Mouse (Mus musculus) neural tube, embryonic 10.5 days (tissue): Measurements from ENCODE around the gene Fbxo47.
A peak's percentile ranks its signal among the peaks of the same experiment; 100 is the strongest.
"Not testable (repeated sequence)": the region's sequence is repeated elsewhere in the genome, so short reads cannot be mapped to it uniquely, and the experiment has no call there.

ENCODE experiments used
- DNase-seq: peaks from one replicate; pipeline ENCODE4 v3.0.0-alpha.2; 2017; ENCODE audit warnings: low spot score; ENCODE audit errors: extremely low spot score

Gene Fbxo47

DNA sequence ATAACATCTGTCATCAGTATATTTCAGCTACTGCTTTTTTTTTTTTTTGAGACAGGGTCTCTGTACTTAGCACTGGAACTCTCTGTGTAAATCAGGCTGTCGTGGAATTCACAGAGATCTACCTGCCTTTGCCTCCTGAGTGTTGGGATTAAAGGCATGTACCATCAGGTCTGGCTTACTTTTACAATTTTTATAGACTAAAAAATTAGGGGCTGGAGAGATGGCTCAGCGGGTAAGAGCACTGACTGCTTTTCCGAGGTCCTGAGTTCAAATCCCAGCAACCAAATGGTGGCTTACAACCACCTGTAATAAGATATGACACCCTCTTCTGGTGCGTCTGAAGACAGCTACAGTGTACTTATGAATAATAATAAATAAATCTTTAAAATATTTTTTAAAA lies 3.6 kb downstream of the Fbxo47 start:
- no peak for DNase-seq

DNA sequence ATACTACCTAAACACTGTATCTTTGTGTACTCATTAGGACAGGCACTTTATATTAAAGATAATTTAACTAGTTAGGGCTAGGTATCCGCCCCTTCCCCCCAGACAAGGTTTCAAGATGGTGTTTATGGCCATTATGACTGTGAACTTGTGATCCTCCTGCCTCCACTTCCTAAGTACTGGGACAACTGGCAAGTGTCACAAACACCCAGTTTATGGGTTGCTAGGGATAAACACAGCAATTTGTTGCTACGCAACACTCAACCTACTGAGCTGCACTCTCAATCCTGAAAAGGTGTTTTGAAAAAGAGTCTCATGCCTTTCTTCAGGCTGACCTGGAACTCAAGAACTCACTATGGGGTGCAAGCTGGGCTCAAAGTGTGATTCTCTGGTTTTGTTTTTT lies 6.6 kb downstream of the Fbxo47 start:
- no peak for DNase-seq

DNA sequence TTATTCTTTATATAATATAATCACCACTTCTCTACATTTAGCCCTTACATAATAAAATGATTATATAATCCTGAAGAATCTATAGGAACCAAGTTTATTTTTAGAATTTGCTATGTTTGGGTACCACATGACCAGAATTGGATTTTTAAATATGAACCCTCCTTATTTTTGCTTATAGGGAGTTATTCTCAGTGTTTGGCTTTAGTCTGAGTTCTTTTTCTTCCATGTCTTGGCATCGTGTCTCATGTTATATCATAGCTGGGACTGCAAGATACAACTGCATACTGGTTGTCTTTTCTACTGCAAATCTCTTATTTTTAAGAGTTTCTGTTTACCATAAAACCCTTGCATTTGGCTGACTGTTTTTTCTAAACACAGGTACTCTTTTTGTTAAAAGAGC lies 9.6 kb downstream of the Fbxo47 start:
- DNase-seq, result no peak

DNA sequence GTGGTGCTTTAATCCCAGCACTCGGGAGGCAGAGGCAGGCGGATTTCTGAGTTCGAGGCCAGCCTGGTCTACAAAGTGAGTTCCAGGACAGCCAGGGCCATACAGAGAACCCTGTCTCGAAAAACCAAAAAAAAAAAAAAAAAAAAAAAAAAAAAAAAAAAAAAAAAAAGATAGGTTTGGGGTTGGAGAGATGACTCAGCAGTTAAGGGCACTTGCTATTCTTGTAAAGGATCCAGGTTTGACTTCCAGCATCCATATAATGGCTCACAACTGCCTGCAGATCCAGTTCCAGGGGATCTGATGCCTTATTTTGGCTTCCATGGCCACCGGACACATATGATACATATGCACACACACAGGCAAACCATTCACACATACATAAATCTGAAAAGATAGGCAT lies 11.6 kb downstream of the Fbxo47 start:
- DNase-seq, result not testable (repeated sequence)

DNA sequence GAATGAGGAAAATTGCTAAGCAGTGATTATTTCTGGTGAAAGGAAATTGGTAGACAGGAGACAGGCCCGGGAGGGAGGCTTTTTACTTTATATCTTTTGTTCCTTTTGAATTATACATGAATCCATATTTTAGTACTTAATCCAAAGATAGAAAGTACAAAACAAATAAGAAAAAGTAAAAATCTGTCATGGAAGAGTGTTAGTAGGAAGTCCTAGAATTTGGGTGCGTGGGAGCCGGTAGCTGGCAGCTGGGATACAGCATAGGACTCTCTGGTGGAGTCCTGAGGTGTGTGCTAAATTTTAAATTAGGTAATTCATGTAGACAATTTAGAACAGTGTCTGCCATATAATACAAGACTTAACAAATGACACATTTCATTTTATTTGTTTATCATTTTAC lies 16.4 kb downstream of the Fbxo47 start:
- no peak for DNase-seq

DNA sequence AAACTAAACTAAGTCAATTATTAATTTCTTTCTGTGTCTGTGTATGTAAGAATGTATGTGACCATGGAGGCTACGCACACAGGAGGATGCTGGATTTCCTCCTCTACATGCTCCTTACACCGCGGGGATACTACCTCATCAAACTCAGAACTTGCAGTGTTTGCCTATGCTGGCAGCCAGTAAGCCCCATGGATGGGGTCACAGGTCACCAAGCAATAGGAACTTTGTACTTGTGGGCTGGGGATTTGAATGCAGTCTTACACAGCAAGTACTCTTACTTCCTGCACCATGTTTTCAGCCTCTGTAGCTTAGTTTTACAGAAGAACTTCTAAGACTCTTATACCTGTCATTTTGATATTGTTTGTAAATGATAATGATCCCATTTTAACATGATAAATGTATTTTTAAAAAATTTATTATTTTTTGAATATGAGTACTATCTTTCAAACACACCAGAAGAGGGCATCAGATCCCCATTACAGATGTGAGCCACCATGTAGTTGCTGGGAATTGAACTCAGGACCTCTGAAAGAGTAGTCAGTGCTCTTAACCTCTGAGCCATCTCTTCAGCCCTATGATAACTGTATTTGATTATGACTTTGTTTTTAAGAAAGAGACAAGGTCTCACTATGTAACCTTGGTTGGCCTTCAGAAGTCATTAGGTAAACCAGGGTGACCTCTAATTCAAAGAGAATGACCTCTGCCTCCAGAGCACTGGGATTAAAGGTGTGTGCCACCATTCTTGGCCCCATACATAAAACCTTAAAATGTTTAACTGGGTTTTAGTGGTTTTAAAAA lies 17.7 kb downstream of the Fbxo47 start:
- no peak for DNase-seq

DNA sequence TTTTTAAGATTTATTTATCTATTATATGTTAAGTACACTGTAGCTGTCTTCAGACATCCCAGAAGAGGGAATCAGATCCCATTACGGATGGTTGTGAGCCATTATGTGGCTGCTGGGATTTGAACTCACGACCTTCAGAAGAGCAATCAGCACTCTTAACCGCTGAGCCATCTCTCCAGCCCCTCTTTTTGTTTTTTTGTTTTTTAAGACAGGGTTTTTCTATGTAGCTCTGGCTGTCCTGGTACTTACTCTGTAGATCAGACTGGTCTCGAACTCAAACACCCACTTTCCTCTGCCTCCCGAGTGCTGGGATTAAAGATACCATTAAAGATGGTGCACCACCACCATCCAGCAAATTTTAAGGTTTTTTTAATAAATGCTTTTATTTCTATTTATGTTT lies 18.5 kb downstream of the Fbxo47 start:
- no peak for DNase-seq

DNA sequence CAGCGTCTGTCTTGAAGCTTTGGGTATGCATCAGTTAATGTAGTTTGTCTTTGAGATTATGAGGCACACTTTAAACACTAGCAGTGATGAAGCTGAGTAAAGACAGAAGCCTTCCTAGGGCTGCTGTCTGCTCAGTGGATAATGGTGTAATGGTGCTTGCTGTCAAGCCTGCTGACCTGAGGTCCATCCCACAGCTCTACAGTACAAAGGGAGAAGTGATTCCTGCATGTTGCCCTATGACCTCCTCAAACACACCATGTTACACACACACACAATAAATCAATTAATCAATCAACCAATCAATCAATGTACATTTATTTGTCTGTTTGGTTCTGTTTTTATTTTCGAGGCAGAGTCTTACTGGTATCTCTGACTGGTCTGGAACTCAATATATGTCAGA lies 21.8 kb downstream of the Fbxo47 start:
- no peak for DNase-seq

DNA sequence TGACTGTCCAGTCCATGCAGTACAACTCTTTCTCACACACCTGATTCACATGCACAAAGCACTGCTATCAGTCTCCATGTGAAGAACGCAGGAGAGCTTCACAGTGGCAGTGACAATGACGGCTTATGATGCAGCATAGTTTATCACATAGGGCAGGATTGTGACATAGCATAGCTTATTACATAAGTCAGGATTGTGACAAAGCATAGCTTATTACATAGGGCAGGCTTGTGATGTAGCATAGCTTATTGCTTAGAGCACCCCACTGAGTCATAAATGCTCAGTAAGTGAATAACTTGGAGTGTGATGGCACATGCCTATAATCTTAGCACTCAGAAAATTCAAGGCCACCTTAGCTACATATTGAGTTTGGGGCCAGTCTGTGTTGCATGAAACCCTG lies 28.5 kb downstream of the Fbxo47 start:
- DNase-seq, result no peak

DNA sequence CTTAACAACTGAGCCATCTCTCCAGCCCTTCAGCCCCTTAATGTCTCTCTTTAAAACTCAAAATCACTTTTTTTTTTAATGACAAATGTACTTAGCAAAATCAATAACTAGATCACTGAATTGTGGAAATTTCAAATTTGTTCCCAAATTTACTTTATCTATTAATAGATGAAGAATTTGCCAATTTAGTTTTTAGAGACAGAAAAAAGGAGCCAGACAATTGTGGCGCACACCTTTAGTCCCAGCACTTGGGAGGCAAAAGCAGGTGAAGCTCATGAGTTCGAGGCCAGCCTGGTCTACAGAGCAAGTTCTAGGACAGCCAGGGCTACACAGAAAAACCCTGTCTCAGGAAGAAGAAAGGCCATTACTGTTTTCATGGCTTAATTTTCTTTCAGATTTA lies 32.4 kb downstream of the Fbxo47 start:
- no peak for DNase-seq

DNA sequence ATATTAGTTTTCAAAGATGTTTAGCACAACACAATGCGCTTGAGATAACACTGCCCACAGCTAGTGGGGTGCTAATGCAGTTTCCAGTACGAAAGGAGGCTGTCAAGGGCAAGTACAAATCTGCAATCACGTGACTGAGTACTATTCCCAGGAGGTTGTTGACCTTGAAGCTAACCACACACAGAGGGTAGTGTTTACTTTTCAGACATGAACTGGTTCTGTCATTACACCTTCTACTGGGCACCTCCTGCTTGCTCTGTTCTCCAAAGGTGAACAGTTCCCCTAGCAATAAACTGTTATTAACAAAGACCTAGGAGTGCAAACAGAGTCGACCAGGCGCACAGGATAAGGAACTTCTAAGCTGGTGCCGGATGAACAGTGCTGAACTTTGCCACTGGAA lies 33.6 kb downstream of the Fbxo47 start:
- DNase-seq, result no peak

DNA sequence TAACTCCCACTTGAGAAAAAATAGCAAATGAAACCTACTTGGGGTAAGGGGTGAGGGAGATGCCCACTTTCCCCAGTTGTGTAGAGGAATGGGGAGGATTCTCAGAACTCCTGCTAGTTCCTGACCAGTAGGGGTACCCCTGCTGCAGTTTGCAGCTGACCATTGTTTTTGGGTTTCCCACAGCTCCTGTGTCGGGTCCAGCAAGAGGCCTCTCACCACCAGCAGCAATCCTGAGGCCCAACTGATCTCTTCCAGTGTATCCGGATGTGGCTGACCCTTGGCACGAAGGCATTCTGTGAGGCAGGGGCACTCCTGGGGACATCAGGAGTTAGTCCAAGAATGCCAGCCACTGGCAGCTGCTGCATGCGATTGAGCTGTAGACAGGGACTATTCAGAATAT lies 42.0 kb downstream of the Fbxo47 start:
- DNase-seq, result no peak

DNA sequence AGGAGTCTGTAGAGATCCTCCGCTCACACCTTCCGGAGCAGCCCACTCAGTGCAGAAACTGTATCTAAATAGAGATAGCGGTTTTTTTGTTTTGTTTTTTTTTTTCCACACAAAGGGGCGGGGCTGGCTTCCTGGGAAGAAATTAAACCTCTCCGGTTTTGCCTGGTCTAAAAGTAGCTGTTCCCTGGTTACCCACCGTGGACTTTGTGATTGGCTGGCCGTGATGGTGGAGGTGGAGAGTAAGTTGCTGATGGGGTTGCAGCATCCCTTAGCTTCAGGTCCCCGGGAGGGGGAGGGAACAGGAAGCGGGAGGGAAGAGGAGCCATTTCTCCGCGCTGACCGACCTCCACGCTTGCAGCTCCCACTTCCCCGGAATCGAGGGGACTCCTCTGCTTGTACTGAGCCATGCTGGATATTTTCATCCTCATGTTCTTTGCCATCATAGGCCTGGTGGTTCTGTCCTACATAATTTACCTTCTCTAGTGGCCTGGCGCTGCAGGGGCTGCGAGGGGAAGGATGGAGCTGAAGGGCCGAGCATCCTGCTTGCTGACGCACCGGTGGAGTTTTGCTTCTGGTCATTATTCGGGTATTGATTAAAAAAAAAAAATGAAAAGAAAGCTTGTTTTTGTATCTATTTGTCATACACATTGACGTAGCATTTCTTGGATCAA lies 42.8 kb downstream of the Fbxo47 start:
- DNase-seq, result peak; percentile 81

DNA sequence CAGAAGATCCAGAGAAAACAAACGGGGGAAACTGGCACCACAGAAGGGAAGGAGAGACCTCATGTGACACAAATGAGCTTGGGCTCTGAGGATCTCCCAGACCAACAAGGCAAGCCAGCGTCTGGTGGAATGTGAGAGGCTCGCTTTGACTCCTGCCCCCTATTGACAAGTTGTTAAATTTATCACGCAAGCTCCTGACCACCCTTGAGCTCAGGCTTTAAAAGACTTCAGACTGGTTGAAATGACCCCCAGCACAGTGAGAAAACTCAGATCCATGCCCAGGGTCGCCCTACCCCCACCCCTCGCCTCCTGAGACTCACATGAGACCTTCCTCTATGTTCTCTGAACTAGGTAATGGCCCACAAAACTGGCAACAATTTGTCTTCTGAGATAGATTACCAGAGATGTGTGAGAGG lies 43.4 kb downstream of the Fbxo47 start, which contains the start of gene B230217C12Rik:
B230217C12Rik (plus strand) TSS at position 242 of the 416 bp plus-strand sequence.
- peak; percentile 53 for DNase-seq

DNA sequence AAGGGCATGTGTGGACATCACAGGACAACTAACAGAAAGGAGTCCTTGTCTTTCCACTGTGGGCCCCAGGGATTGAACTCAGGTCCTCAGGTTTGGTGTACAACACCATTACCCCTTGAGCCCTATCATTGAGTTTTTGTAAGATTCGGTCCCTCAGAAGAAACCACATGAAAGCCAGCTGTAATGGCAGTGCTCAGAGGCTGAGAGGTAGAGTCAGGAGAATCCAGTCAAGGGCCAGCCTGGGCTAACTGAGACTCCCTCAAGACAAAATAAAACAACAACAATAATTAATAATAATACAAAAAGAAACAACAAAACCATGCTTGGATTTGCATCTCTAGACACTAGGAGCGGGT lies 43.8 kb downstream of the Fbxo47 start:
- no peak for DNase-seq

DNA sequence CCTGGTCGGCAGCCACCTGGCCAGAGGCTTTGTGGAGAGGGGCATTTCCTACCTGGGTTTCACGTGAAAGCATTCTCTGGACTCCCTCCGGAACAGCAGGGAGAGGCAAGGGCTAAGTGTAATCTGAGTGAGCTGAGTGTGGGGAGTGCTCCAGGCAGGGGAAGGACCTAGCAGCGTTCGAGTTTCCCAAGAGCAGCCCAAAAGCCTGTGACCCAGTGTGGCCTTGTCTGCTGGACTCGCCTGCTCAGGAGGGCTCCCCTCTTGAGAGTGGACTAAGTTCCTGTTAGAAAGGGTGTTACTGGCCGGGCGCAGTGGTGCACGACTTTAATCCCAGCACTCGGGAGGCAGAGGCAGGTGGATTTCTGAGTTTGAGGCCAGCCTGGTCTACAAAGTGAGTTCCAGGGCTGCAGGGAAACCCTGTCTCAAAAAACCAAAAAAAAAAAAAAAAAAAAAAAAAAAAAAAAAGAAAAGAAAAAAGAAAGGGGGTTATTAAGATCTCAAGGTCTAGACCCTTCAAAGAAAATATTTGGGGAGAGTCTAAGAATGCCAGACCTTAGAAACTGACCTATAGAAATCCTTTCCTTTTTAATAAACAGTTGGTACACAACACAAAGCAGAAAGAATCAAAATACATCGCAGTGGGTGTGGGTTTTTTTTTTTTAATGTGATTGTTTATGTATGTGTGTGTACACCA lies 44.4 kb downstream of the Fbxo47 start:
- DNase-seq, result no peak

DNA sequence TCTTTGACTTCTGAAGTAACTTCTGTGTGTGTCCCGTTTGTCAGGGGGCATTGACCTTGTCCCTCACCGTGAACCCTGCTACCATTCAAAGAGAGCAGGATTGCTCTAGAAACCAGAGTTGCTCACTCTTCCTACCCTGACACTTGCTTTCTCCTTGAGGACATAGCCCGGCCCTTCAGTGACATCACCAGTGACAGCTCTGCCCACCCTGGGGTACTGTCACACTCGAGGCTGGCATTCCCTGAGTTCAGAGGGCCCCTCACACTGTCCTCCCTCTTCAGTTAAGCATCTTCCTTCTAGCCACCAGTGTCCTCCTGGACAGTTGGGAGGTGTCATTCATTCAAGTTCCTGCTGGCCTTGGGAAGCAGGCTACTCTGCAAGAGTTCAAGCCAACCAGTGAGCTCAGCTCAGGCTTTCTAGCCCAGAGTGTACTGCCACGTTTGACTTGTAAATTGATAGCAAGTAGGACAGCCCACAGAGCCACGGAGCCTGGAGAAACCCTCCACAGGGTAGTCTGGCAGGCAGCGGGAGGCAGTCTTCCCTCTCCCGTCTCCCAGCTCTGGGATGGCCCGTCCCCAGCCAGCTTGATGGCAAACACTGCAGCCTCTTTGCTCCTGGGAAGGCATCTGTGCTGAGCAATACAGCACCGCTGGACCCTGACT lies 45.0 kb downstream of the Fbxo47 start:
- DNase-seq, result no peak

DNA sequence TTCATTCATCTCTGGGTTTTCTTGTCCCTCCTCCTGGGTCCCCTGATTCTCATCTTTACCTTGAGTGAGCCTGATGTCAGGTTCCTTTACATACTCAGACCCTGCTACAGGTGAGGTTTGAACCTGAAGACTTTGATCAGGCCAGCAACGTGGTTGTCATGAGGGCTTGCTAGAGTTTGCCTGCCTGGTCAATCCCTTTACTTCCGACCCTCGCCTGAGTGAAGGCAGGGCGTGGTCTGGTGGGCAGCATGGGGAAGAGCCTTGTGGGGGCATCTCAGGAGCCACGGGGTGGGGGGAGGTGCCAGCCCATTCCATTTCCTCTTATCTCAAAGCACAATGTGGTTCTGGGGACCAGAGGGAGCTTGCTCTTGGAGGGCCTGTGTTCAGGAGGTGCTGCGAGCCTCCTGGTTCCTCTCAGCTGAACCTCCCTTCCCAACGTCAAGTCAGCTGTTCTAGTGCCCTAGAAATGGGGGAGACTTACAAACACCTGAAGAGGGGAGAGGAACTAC lies 46.3 kb downstream of the Fbxo47 start:
- DNase-seq, result no peak

DNA sequence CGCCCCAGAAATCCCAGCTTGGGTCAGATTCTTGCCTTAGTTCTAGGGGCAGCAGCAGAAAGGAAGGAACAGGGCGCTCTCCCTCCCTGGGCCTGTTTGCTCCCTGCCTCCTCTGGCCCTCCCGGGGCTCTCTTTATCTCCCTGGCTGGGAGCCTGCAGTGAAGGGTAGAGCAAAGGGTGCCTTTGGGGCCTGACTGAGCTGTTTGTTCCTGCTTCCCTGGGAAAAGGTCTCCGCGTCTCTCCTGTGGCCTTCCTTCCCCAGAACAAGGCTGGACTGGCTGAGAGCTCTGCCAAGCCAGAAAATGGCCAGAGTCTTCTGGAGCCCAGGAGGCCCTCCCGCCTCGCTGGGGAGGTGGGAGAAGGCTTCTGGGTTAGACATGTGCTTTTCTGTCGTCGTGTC lies 46.9 kb downstream of the Fbxo47 start:
- not testable (repeated sequence) for DNase-seq

DNA sequence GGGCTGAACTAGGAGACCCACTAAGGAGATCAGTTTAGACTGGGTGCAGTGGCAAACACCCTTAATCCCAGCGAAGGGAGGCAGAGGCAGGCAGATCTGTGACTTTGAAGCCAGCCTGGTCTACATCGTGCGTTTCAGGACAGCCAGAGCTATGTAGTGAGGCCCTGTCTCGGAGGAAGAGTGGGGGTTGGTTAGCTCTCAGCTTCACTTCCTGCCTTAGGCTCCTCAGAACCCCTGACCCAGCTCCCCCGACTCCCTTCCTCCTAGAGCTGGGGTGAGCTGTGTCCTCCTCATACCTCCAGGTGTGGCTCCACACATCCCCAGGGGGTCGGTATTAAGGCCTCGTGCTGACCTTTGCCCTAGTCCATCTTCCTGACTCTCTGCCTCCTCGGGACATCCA lies 47.4 kb downstream of the Fbxo47 start:
- no peak for DNase-seq

DNA sequence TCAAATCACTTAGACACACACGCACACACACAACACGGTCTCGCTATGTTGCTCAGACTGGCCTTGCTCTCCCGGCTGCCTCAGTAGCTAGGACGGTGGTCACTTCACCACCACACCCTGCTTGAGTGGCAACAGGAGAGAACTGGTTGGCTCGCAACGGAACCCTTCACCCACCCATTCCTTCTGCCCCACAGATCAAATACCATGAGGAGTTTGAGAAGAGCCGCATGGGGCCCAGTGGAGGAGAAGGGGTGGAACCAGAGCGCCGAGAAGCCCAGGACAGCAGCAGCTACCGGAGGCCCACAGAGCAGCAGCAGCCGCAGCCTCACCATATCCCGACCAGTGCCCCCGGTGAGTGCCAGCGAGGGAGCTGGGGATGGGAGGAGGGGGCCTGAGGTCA lies 50.6 kb downstream of the Fbxo47 start:
- DNase-seq, result no peak

DNA sequence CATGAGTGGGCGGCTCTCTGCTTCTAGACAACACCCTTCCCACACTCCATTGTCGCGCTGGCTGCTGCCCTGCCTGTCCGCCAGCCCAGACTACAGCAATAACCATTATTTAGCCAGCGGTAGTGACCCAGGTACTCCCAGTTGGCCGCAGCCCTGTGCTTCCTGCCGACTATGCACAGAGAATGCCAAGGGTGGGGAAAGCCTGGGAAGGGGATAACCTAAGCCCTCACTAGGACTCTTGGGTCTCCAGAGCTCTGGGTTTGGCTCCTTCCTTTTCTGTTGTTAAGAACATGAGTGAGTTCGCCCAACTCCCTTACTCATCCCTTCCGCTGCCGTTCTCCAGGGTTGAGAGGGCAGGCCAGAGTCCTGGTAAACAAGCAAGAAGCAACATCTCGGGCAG lies 52.0 kb downstream of the Fbxo47 start:
- no peak for DNase-seq
